Mouse (Mus musculus) forebrain, embryonic 11.5 days (tissue): ENCODE data around the gene Klf16. TPM values are rescaled to one million over a fixed set of nuclear protein-coding genes. Genes with fewer than 3 reads are reported as not detected.
"Not testable (repeated sequence)": the region's sequence is repeated elsewhere in the genome, so short reads cannot be mapped to it uniquely, and the experiment has no call there.

ENCODE experiments used
- ATAC-seq: fragments of 200-750 bp; cut with Nextera tagmentation; replicated peaks from 2 replicates; pipeline ENCODE4 v1.8.0; 2017; ENCODE audit warnings: moderate TSS enrichment; ENCODE audit not compliant: low FRiP score
- DNase-seq: peaks from one replicate; pipeline ENCODE4 v3.0.0-alpha.2; 2017; ENCODE audit warnings: low spot score
- H3K27ac ChIP-seq: fragments of 300-500 bp; sonication (generic); 2 replicates; pipeline ENCODE4 v1.5.1; 2014; ENCODE audit warnings: low read depth, low read length
- H3K27me3 ChIP-seq: fragments of 300-500 bp; sonication (generic); 2 replicates; pipeline ENCODE4 v1.6.1; 2014; ENCODE audit warnings: mild to moderate bottlenecking, low read length, mixed read lengths; ENCODE audit not compliant: control insufficient read depth, insufficient read depth
- H3K36me3 ChIP-seq: fragments of 300-500 bp; sonication (generic); 2 replicates; pipeline ENCODE4 v1.6.1; 2014; ENCODE audit warnings: mild to moderate bottlenecking, low read length, moderate library complexity, mixed read lengths; ENCODE audit not compliant: control insufficient read depth, insufficient read depth
- H3K4me1 ChIP-seq: fragments of 300-500 bp; sonication (generic); replicated peaks from 2 replicates; pipeline ENCODE4 v1.6.1; 2014; ENCODE audit warnings: low read length, mixed read lengths; ENCODE audit not compliant: control insufficient read depth, insufficient read depth
- H3K4me2 ChIP-seq: fragments of 300-500 bp; sonication (generic); 2 replicates; pipeline ENCODE4 v1.6.1; 2014; ENCODE audit warnings: low read depth, mild to moderate bottlenecking, low read length, moderate library complexity, mixed read lengths; ENCODE audit not compliant: severe bottlenecking
- H3K4me3 ChIP-seq: fragments of 300-500 bp; sonication (generic); 2 replicates; pipeline ENCODE4 v1.5.1; 2014; ENCODE audit warnings: low read depth, low read length
- H3K9ac ChIP-seq: fragments of 300-500 bp; sonication (generic); 2 replicates; pipeline ENCODE4 v1.6.1; 2014; ENCODE audit warnings: low read length
- H3K9me3 ChIP-seq: fragments of 300-500 bp; sonication (generic); 2 replicates; pipeline ENCODE4 v1.6.1; 2016; ENCODE audit warnings: low read length, mixed read lengths; ENCODE audit not compliant: control insufficient read depth
- WGBS: fragments of 180-500 bp; shearing (Covaris S2); extraction: QIAGEN DNeasy Blood & Tissue Kit; methylation state at CpG from one replicate; pipeline ENCODE4 v1.1.7; 2014; 5-methylcytosine and 5-hydroxymethylcytosine counted together
- polyA plus RNA-seq: library from polyadenylated mRNA; unstranded; fragments of >200 nt; fragmentation: Nextera tagmentation; extraction: Ambion mirVana; gene quantifications from 2 replicates; pipeline ENCODE4 v1.2.1, GENCODE M21; 2014

Gene Klf16
- polyA plus RNA-seq, 1 experiment from 2014 or later = 5.9 TPM

DNA sequence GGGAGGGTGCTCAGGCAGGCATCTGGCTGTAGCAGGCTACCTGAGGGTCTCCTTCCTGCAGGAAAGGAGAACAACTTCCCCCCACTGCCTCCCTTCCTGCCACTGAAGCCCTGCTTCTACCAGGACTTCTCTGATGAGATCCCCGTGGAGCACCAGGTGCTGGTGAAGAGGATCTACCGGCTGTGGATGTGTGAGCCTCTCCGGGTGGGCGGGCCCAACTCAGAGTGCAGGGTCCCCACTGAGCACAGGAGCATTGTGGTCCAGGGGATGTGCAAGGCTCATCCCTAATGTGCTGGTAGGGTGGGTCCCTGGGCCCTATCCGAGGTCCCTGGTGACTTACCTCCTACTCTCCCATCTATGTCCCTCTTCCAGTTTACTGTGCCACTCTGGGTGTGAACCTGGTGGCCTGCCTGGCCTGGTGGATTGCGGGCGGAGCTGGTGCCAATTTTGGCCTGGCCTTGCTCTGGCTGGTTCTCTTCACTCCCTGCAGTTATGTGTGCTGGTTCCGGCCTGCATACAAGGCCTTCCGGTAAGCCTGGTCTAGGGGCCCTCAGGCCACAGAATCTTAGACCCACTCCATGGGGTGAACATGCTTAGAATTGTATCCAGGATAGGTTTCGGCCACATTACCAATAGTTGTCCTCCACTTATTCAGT, 32.3 kb upstream of the Klf16 start:
- Histone ChIP-seq H3K9me3 (no peaks in the 10 kb centered on the region), H3K4me1 (0 out of 2 replicates have a peak, but pooled peaks cover 2% of the 10 kb centered on the region), H3K9ac (no peak overlapping the region), H3K4me3 (no peak overlapping the region), H3K4me2 (no peak overlapping the region), H3K36me3 (no peaks in the 10 kb centered on the region; the same call in 1 of the 2 replicates), H3K27me3 (no peaks in the 10 kb centered on the region), H3K27ac (no peak overlapping the region)
- DNase-seq (no peak), ATAC-seq (no peak)
- 90% methylated on average over 10 of the region's 10 CpGs for WGBS

DNA sequence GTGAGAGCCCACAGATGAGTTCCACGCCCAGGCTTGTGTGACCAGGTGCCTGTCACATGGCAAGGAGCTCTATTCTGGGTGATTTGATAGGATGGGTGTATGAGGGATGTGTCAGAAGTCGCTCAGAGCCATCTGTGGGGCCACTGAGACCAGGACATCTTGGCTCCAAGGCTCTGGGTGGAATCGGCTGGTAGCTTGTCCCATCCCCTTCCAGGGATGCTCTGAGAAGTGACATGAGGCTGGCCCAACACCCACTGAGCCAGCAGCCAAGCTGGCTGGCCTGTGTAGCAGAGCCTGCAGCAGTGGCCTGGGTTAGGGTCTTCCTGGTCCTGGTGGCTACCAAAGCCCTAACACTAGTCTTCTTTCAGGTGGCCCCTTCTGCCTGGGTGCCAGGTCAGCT, 31.3 kb upstream of the Klf16 start:
- WGBS = 91% methylated on average over 3 of the region's 3 CpGs

DNA sequence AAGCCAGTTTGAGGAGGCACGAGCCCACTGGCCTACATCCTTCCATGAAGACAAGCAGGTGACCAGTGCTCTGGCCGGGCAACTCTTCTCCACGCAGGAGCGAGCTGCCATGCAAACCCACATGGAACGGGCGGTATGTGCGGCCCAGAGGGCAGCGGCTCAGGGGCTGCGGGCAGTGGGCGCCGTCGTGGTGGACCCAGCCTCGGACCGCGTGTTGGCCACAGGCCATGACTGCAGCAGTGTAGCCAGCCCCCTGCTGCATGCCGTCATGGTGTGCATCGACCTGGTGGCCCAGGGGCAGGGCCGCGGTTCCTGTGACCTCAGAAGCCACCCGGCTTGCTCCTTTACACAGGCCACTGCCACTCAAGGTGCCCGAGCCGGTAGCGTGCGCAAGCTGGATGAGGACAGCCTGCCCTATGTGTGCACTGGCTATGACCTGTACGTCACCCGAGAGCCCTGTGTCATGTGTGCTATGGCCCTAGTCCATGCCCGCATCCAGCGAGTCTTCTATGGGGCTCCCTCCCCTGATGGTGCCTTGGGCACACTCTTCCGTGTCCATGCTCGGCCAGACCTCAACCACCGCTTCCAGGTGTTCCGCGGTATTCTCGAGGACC, 29.7 kb upstream of the Klf16 start:
- WGBS = 95% methylated on average over 34 of the region's 34 CpGs
- Histone ChIP-seq H3K36me3 (no peaks in the 10 kb centered on the region; the same call in 1 of the 2 replicates), H3K4me1 (peaks cover 9% of the 10 kb centered on the region), H3K9me3 (no peaks in the 10 kb centered on the region), H3K9ac (no peak overlapping the region), H3K27ac (no peak overlapping the region), H3K4me2 (no peak overlapping the region), H3K27me3 (no peaks in the 10 kb centered on the region), H3K4me3 (no peak overlapping the region)
- ATAC-seq = no peak
- DNase-seq = no peak

More for the DNA sequence above, 31.3 kb upstream of the Klf16 start:
- H3K9me3 ChIP-seq = no peaks in the 10 kb centered on the region
- no peaks in the 10 kb centered on the region for H3K27me3 ChIP-seq
- H3K27ac ChIP-seq = no peak overlapping the region
- no peak for ATAC-seq
- no peak overlapping the region for H3K4me3 ChIP-seq
- no peak for DNase-seq
- no peak overlapping the region for H3K9ac ChIP-seq
- H3K36me3 ChIP-seq = no peaks in the 10 kb centered on the region; the same call in 1 of the 2 replicates
- H3K4me1 ChIP-seq = peaks cover 8% of the 10 kb centered on the region
- H3K4me2 ChIP-seq = no peak overlapping the region

DNA sequence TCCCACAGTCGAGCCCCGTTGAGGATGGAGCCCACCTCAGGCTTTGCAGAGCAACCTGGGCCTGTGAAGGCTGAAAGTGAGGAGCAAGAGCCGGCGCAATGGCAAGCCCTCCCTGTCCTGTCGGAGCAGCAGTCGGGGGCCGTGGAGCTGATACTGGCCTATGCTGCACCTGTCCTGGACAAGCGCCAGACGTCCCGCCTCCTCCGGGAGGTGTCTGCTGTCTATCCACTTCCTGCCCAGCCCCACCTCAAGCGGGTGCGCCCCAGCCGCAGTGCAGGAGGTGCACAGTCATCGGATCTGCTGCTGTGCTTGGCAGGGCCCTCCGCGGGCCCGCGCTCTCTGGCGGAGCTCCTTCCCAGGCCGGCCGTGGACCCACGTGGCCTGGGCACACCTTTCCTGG, 29.2 kb upstream of the Klf16 start:
- Histone ChIP-seq H3K9ac (no peak overlapping the region), H3K36me3 (no peaks in the 10 kb centered on the region; the same call in 1 of the 2 replicates), H3K4me1 (peaks cover 9% of the 10 kb centered on the region), H3K4me2 (no peak overlapping the region), H3K4me3 (no peak overlapping the region), H3K9me3 (no peaks in the 10 kb centered on the region), H3K27ac (no peak overlapping the region), H3K27me3 (no peaks in the 10 kb centered on the region)
- ATAC-seq (no peak), DNase-seq (no peak)
- WGBS = 94% methylated on average over 23 of the region's 23 CpGs

DNA sequence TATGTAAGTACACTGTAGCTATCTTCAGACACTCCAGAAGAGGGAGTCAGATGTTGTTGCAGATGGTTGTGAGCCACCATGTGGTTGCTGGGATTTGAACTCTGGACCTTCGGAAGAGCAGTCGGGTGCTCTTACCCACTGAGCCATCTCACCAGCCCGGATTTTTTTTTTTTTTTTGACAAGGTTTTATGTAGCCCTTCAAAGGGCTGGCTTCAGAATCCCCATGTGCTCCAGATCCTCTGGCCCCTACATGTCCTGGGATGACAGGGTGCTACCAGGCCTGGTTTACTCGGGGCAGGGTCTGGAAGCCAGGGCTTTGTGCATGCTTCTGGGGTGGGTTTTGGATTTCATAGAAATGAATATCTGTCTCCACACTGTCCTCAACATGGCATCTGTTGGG, 28.6 kb upstream of the Klf16 start, which contains the start of gene Gm49322:
Gene Gm49322 (plus strand): TSS at position 301 of the 400 bp plus-strand sequence.
- H3K27me3 ChIP-seq, H3K4me3 ChIP-seq, H3K36me3 ChIP-seq, DNase-seq, H3K4me2 ChIP-seq, ATAC-seq, H3K4me1 ChIP-seq, H3K9me3 ChIP-seq, H3K9ac ChIP-seq, H3K27ac ChIP-seq: not testable (repeated sequence)
- WGBS = 75% methylated on average over 2 of the region's 4 CpGs

DNA sequence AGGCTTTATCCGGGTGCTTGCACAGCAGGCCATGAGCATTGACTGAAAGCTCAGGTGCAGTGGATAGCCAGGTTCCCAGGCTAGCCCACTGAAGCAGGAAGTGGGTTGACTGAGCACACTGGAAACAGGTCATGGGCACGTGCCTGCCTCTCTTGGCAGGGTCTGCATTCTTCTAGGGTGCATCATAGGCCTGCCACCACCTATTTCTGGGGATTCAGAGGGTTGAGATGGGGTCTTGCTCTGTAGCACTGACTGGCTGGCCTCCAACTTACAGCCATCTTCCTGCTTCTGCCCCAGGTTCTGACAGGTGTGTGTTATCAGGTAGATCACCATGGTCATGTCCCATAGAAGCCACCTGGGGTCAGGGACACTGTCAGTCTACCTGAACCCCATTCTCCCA, 27.9 kb upstream of the Klf16 start:
- Histone ChIP-seq H3K27me3 (no peaks in the 10 kb centered on the region), H3K36me3 (no peaks in the 10 kb centered on the region; the same call in 1 of the 2 replicates), H3K4me2 (no peak overlapping the region), H3K4me3 (no peak overlapping the region), H3K9me3 (no peaks in the 10 kb centered on the region), H3K9ac (no peak overlapping the region), H3K4me1 (peaks cover 9% of the 10 kb centered on the region), H3K27ac (no peak overlapping the region)
- 89% methylated on average over 2 of the region's 2 CpGs for WGBS
- ATAC-seq (no peak), DNase-seq (no peak)

DNA sequence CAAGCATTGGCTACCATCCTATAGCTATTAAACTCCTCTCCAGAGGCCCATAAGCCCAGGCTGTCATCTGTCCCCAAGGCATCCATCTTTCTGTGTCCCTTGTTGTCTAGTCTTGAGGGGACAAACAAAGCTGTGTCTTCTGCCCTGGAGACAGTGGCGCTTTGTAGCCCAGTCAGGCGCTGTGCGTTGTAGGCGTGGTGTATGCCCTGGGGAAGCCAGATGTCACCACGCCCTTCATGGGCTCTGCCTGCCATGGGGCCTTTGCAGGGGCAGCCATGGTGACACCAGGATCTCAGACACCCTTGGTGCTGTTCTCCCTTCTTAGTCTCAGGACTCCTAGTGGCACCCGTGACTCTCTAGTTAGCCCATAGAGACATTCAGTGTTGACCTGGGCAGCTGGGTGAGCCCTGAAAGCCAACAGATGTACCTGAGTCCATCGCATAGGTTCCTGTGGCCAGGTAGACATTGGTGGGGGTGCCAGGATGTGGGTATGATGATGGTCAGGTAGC, 26.9 kb upstream of the Klf16 start:
- ATAC-seq (no peak), DNase-seq (no peak)
- H3K9me3 ChIP-seq = no peaks in the 10 kb centered on the region
- peak overlapping the region; percentile 75; the same call in 1 of the 2 replicates for H3K4me3 ChIP-seq
- H3K36me3 ChIP-seq = no peaks in the 10 kb centered on the region; the same call in 1 of the 2 replicates
- H3K4me2 ChIP-seq = peak overlapping the region; percentile 89; the same call in 1 of the 2 replicates
- H3K27ac ChIP-seq = no peak overlapping the region
- H3K9ac ChIP-seq = no peak overlapping the region; the same call in 1 of the 2 replicates
- H3K4me1 ChIP-seq = peaks cover 9% of the 10 kb centered on the region
- WGBS = 88% methylated on average over 7 of the region's 7 CpGs
- no peaks in the 10 kb centered on the region for H3K27me3 ChIP-seq

DNA sequence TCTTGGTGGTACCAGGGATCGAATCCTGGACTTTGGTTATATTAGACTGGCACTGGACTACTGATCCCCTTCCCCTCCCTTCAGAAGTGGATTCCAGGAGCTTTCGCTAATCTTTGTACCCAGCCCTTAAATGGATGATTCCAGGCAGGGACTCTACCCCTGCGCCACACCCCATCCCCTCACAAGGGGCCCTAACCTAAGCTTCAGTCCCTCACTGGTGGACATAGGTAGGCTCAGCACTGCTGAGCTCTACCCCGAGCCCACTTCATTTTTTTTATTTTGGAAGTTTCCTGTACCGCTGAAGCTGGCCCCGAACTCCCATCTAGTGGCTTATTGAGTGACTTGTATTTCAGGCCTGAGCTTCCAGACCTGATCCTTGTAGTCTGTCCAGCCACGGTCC, 26.2 kb upstream of the Klf16 start:
- DNase-seq = no peak
- Histone ChIP-seq H3K9me3 (no peaks in the 10 kb centered on the region), H3K27me3 (no peaks in the 10 kb centered on the region), H3K9ac (peak overlapping the region; percentile 67), H3K4me1 (peaks cover 9% of the 10 kb centered on the region), H3K4me2 (peak overlapping the region; percentile 89), H3K27ac (peak overlapping the region; percentile 58), H3K36me3 (no peaks in the 10 kb centered on the region; the same call in 1 of the 2 replicates), H3K4me3 (peak overlapping the region; percentile 75)
- 34% methylated on average over 7 of the region's 7 CpGs for WGBS
- peak; percentile 39 for ATAC-seq
